Comparison of ENCODE assay signal across 7 mouse cellular contexts in genomic region chr16:91485841-91486240, GRCm38 (mm10). TPM values are rescaled to one million over a fixed set of nuclear protein-coding genes. Genes with fewer than 3 reads are reported as not detected.
A peak's percentile ranks its signal among the peaks of the same experiment; 100 is the strongest.
DNase-seq lines count a peak whose midpoint lies in the region; ATAC-seq and TF ChIP-seq lines count a peak whose summit lies in the region.

No protein-coding gene starts in this region.

- no peak for ATAC-seq in forebrain, embryonic 12.5 days (ENCODE audit: low FRiP score)
- no peak for ATAC-seq in liver, embryonic 14.5 days (ENCODE audit: insufficient read depth)

- no peaks in the 10 kb centered on the region for H3K27me3 ChIP-seq in forebrain, embryonic 12.5 days
- H3K27me3 ChIP-seq in liver, embryonic 14.5 days (ENCODE audit: control insufficient read depth, insufficient read depth, low read length), result no peaks in the 10 kb centered on the region

- peak; percentile 18 for DNase-seq in thymus, postnatal 0 days (ENCODE audit: low spot score)
- DNase-seq in thymus, adult 18-20 months, result no peak
- no peak for DNase-seq in liver, embryonic 14.5 days (ENCODE audit: low read depth in 3 of 3, low spot score in 3 of 3)
- no peak for DNase-seq in frontal cortex, postnatal 25 days (ENCODE audit: low spot score in 2 of 2)
- no peak for DNase-seq in left cerebral cortex, adult 8-10 months (ENCODE audit: low spot score in 2 of 2)
- no peak for DNase-seq in ovary, adult 18-20 months (ENCODE audit: low spot score)

- peak overlapping the region; percentile 70 for H3K4me2 ChIP-seq in forebrain, embryonic 12.5 days
- peak overlapping the region; percentile 81 for H3K4me2 ChIP-seq in liver, embryonic 14.5 days (ENCODE audit: low read depth)

- H3K9me3 ChIP-seq in forebrain, embryonic 12.5 days, result no peaks in the 10 kb centered on the region
- H3K9me3 ChIP-seq in liver, embryonic 14.5 days (ENCODE audit: control insufficient read depth, low read length), result no peaks in the 10 kb centered on the region

- 43% methylated on average over 5 of the region's 5 CpGs for WGBS in forebrain, embryonic 12.5 days
- WGBS in liver, embryonic 14.5 days (ENCODE audit: insufficient replicate concordance), result 34% methylated on average over 5 of the region's 5 CpGs

- H3K9ac ChIP-seq in forebrain, embryonic 12.5 days, result peak overlapping the region; percentile 96
- H3K9ac ChIP-seq in liver, embryonic 14.5 days (replicated peaks), result peak overlapping the region; percentile 87

- H3K4me1 ChIP-seq in forebrain, embryonic 12.5 days, result peaks cover 16% of the 10 kb centered on the region
- H3K4me1 ChIP-seq in liver, embryonic 14.5 days (replicated peaks; ENCODE audit: control insufficient read depth in 2 of 2, insufficient read depth in 2 of 2, low read length in 1 of 2), result peaks cover 16% of the 10 kb centered on the region in 2 experiments

- peak overlapping the region; percentile 86 for H3K4me3 ChIP-seq in forebrain, embryonic 12.5 days (replicated peaks)
- H3K4me3 ChIP-seq in liver, embryonic 14.5 days (ENCODE audit: insufficient read depth in 1 of 2, low read depth in 2 of 2, low read length in 2 of 2), result peak overlapping the region; percentile 77 to 83

- H3K27ac ChIP-seq in forebrain, embryonic 12.5 days, result peak overlapping the region; percentile 97
- peak overlapping the region; percentile 91 for H3K27ac ChIP-seq in liver, embryonic 14.5 days

- H3K36me3 ChIP-seq in forebrain, embryonic 12.5 days (replicated peaks), result peaks cover 21% of the 10 kb centered on the region
- H3K36me3 ChIP-seq in liver, embryonic 14.5 days (replicated peaks; ENCODE audit: control insufficient read depth, insufficient read depth, low read depth), result peaks cover 13% of the 10 kb centered on the region

- TF ChIP-seq EP300 in liver, embryonic 14.5 days (IDR thresholded peaks at IDR 0.05; ENCODE audit: low read depth), result no peak

- no peak for TF ChIP-seq CTCF in liver, embryonic 14.5 days (IDR thresholded peaks at IDR 0.05; ENCODE audit: low read depth)

RNA-seq across cellular contexts. Expression of gene Ifnar1, which starts 0.8 kb away (rescaled TPM):
- polyA plus RNA-seq in thymus, postnatal 0 days (2015; fragmentation: Nextera tagmentation; extraction: Ambion mirVana), result 30.2 and 40.9 TPM in 2 replicates
- polyA plus RNA-seq in forebrain, embryonic 12.5 days (2016; fragmentation: Nextera tagmentation; extraction: Ambion mirVana), result 54.7 and 57.7 TPM in 2 replicates
- polyA plus RNA-seq in liver, embryonic 14.5 days (2012; rRNA removed), result 9.3 and 11.6 TPM in 2 replicates
- polyA plus RNA-seq in liver, embryonic 14.5 days (2014; fragmentation: Nextera tagmentation; extraction: Ambion mirVana), result 15.4 and 16.2 TPM in 2 replicates
- 10 to 100 TPM; 45.4 to 56.2 (median 49.8) TPM for total RNA-seq in left cerebral cortex, adult 8-10 months (2022)
